Mouse (Mus musculus): ENCODE measurements around the gene Fam13c.

GRCm38 (mm10) chr10:70504871-70505270, 64.6 kb downstream of the Fam13c start:
- TF ChIP-seq CTCF (conservative IDR thresholded peaks at IDR 0.05; ENCODE audit: low read length) (no peak), NANOG (IDR thresholded peaks at IDR 0.05; ENCODE audit: borderline replicate concordance, low read length) (no peak), POU5F1 (IDR thresholded peaks at IDR 0.05; ENCODE audit: borderline replicate concordance, low read length) (no peak)

Data from E14TG2a.4 (cell line).